Comparison of ENCODE assay signal across 13 mouse cellular contexts in the genomic region with DNA sequence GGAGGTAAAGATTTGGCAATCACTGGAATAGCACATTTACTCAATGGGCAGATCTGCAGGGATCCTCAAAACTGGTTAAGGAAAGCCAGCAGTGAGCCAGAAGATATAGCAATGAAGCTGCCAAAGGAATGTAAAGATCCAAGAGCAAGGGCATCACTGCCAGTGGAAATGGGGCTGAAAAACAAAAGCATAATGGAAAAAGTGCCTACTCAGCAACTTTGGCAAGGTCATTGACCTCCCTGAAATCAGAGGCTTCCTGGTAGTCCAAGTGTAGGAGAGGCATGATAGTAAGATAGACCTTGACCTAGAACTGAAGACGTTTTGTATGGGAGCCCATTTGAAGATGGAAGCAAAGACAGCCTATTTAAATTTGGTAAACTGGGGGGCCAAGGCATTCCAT.
"Had no signal": no experiment of that assay in that cellular context is flagged by ENCODE, and none has a peak within 500 bp of the region (broad histone marks: within the 10 kb centered on the region; RNA-seq: fewer than 3 reads in every experiment).

No protein-coding gene starts in this region.

- H3K36me3 ChIP-seq: liver, embryonic 15.5 days; lung, embryonic 15.5 days; midbrain, embryonic 10.5 days; midbrain, embryonic 12.5 days; neural tube, embryonic 12.5 days; stomach, embryonic 15.5 days had no signal

- H3K9ac ChIP-seq: liver, embryonic 15.5 days; liver, postnatal 0 days; lung, embryonic 15.5 days; midbrain, embryonic 12.5 days; neural tube, embryonic 12.5 days; stomach, embryonic 15.5 days had no signal

- H3K9me3 ChIP-seq: liver, embryonic 15.5 days; lung, embryonic 15.5 days; midbrain, embryonic 10.5 days; midbrain, embryonic 12.5 days; neural tube, embryonic 12.5 days; stomach, embryonic 15.5 days had no signal

- H3K4me1 ChIP-seq: liver, embryonic 15.5 days; lung, embryonic 15.5 days; midbrain, embryonic 10.5 days; midbrain, embryonic 12.5 days; stomach, embryonic 15.5 days had no signal

- H3K27me3 ChIP-seq: liver, embryonic 15.5 days; lung, embryonic 15.5 days; midbrain, embryonic 12.5 days; neural tube, embryonic 12.5 days; stomach, embryonic 15.5 days had no signal

- ATAC-seq: liver, postnatal 0 days; midbrain, embryonic 16.5 days had no signal

- H3K27ac ChIP-seq: liver, embryonic 15.5 days; lung, embryonic 15.5 days; midbrain, embryonic 10.5 days; midbrain, embryonic 12.5 days; neural tube, embryonic 12.5 days; stomach, embryonic 15.5 days; stomach, postnatal 0 days had no signal

- DNase-seq: lung, adult 2 months; lung, postnatal 14 days; midbrain, embryonic 14.5 days; right cerebral cortex, postnatal 14 days had no signal

- H3K4me3 ChIP-seq: liver, embryonic 15.5 days; lung, embryonic 15.5 days; midbrain, embryonic 10.5 days; midbrain, embryonic 12.5 days; neural tube, embryonic 12.5 days; stomach, embryonic 15.5 days had no signal

- H3K4me2 ChIP-seq: liver, embryonic 15.5 days; lung, embryonic 15.5 days; midbrain, embryonic 12.5 days; neural tube, embryonic 12.5 days; stomach, embryonic 15.5 days had no signal
